Mouse (Mus musculus) adrenal gland, postnatal 36 days (tissue): ENCODE measurements around the gene Pga5. TPM values are rescaled to one million over a fixed set of nuclear protein-coding genes. Genes with fewer than 3 reads are reported as not detected.

ENCODE experiments used
- DNase-seq, 2 experiments: peaks; one replicate each; pipeline ENCODE4 v3.0.0; 2021; ENCODE audit warnings: mixed read lengths in 1 of 2
- total RNA-seq, 2 experiments: library from RNA; stranded (reverse); gene quantifications; 2 replicates each; pipeline ENCODE4 v1.2.3; 2021

Pga5 gene
- total RNA-seq, 2 experiments from 2014 or later, result not detected

GRCm38 (mm10) chr19:10665093-10665492 is 12.8 kb downstream of the Pga5 start:
- no peak for DNase-seq

GRCm38 (mm10) chr19:10662665-10663064 is 15.2 kb downstream of the Pga5 start:
- no peak for DNase-seq

- no peak for DNase-seq
Observed at GRCm38 (mm10) chr19:10661919-10662318, 16.0 kb downstream of the Pga5 start.

- no peak for DNase-seq
Observed at GRCm38 (mm10) chr19:10661373-10661772, 16.5 kb downstream of the Pga5 start.

- no peak for DNase-seq
Observed at GRCm38 (mm10) chr19:10658406-10658805, 19.5 kb downstream of the Pga5 start.

- peak in 1 of 2 experiments; percentile 11 for DNase-seq
Observed at GRCm38 (mm10) chr19:10657742-10658141, 20.1 kb downstream of the Pga5 start.

- no peak for DNase-seq
Observed at GRCm38 (mm10) chr19:10656058-10656457, 21.8 kb downstream of the Pga5 start.

GRCm38 (mm10) chr19:10648156-10648555 is 29.7 kb downstream of the Pga5 start:
- DNase-seq, result no peak

GRCm38 (mm10) chr19:10645616-10646015 is 32.3 kb downstream of the Pga5 start:
- DNase-seq, result peak; percentile 46 to 52

GRCm38 (mm10) chr19:10640589-10641378 is 37.1 kb downstream of the Pga5 start:
- no peak for DNase-seq

- no peak for DNase-seq
Observed at GRCm38 (mm10) chr19:10640080-10640479, 37.8 kb downstream of the Pga5 start.

GRCm38 (mm10) chr19:10637840-10638239 is 40.0 kb downstream of the Pga5 start:
- DNase-seq, result no peak

- peak; percentile 76 to 81 for DNase-seq
Observed at GRCm38 (mm10) chr19:10634872-10635318, 43.0 kb downstream of the Pga5 start.

- peak; percentile 66 to 70 for DNase-seq
Observed at GRCm38 (mm10) chr19:10634106-10634871, 43.6 kb downstream of the Pga5 start, which contains the start of gene Vwce. TSS of gene Vwce (plus strand) at chr19:10634213.

Other genes with a start within 250 kb of the Pga5 start
- gene Lrrc10b, start 220.6 kb downstream of the Pga5 start, total RNA-seq, result 1 to 10 TPM; 3.5 to 6.2 TPM
- under 1 TPM; 0.63 to 0.93 TPM for gene Ppp1r32, start 195.1 kb downstream of the Pga5 start, total RNA-seq
- gene Cpsf7, start 152.8 kb downstream of the Pga5 start, total RNA-seq, result 10 to 100 TPM; 42.0 to 55.1 TPM
- gene Sdhaf2, start 151.9 kb downstream of the Pga5 start, total RNA-seq, result 10 to 100 TPM; 61.6 to 63.5 TPM
- 10 to 100 TPM; 15.9 to 21.5 TPM for gene Tmem216, start 121.8 kb downstream of the Pga5 start, total RNA-seq
- gene Cyb561a3, start 100.9 kb downstream of the Pga5 start, total RNA-seq, result 10 to 100 TPM; 17.8 to 21.7 TPM
- gene Tmem138, start 100.7 kb downstream of the Pga5 start, total RNA-seq, result 1 to 10 TPM; 8.2 to 8.6 TPM
- 100 to 1,000 TPM; 272 to 288 TPM for gene Ddb1, start 72.7 kb downstream of the Pga5 start, total RNA-seq
- gene Tkfc, start 72.4 kb downstream of the Pga5 start, total RNA-seq, result 10 to 100 TPM; 18.0 to 20.7 TPM
- under 1 TPM; 0.26 to 0.60 TPM for gene Vwce, start 43.9 kb downstream of the Pga5 start, total RNA-seq
- gene Vps37c, start 10.7 kb upstream of the Pga5 start, total RNA-seq, result 10 to 100 TPM; 21.1 to 30.5 TPM
- gene Cd5, start 60.9 kb upstream of the Pga5 start, total RNA-seq, result under 1 TPM in 1 of 2 experiments, not detected in 1; 0.20 TPM
- under 1 TPM in 1 of 2 experiments, not detected in 1; 0.17 TPM for gene Cd6, start 152.0 kb upstream of the Pga5 start, total RNA-seq
- gene Slc15a3, start 161.7 kb upstream of the Pga5 start, total RNA-seq, result 1 to 10 TPM; 3.2 to 4.0 TPM
- gene Tmem132a, start 191.9 kb upstream of the Pga5 start, total RNA-seq, result 10 to 100 TPM; 34.5 to 36.1 TPM
- gene Tmem109, start 203.9 kb upstream of the Pga5 start, total RNA-seq, result 100 to 1,000 TPM; 132 to 167 TPM
- 100 to 1,000 TPM; 122 to 188 TPM for gene Prpf19, start 217.2 kb upstream of the Pga5 start, total RNA-seq
- not detected for gene Zp1, start 242.6 kb upstream of the Pga5 start, total RNA-seq